ENCODE assay signal across 29 mouse cellular contexts in genomic region chr1:71063885-71064492, GRCm38 (mm10). TPM values are rescaled to one million over a fixed set of nuclear protein-coding genes. Genes with fewer than 3 reads are reported as not detected.
DNase-seq lines count a peak whose midpoint lies in the region; ATAC-seq lines count a peak whose summit lies in the region.
"Had no signal": no experiment of that assay in that cellular context is flagged by ENCODE, and none has a peak within 500 bp of the region (broad histone marks: within the 10 kb centered on the region; RNA-seq: fewer than 3 reads in every experiment).

No protein-coding gene starts in this region.

- H3K27me3 ChIP-seq in hindbrain, embryonic 13.5 days, result no peaks in the 10 kb centered on the region
- no peaks in the 10 kb centered on the region for H3K27me3 ChIP-seq in hindbrain, embryonic 10.5 days (ENCODE audit: insufficient read depth, poor library complexity, severe bottlenecking)
- no peaks in the 10 kb centered on the region for H3K27me3 ChIP-seq in neural tube, embryonic 11.5 days (ENCODE audit: control insufficient read depth, insufficient read depth, low read length)
- H3K27me3 ChIP-seq in neural tube, embryonic 15.5 days (replicated peaks), result no peaks in the 10 kb centered on the region
- H3K27me3 ChIP-seq: CH12.LX; embryonic facial prominence, embryonic 13.5 days; forebrain, embryonic 12.5 days; forebrain, embryonic 15.5 days; heart, embryonic 13.5 days; hindbrain, embryonic 12.5 days; Patski had no signal

- H3K36me3 ChIP-seq in hindbrain, embryonic 13.5 days, result no peaks in the 10 kb centered on the region
- peaks cover 45% of the 10 kb centered on the region for H3K36me3 ChIP-seq in hindbrain, embryonic 10.5 days
- no peaks in the 10 kb centered on the region for H3K36me3 ChIP-seq in neural tube, embryonic 11.5 days (ENCODE audit: control insufficient read depth, insufficient read depth, low read length)
- H3K36me3 ChIP-seq in neural tube, embryonic 15.5 days, result no peaks in the 10 kb centered on the region
- H3K36me3 ChIP-seq: forebrain, embryonic 15.5 days; hindbrain, embryonic 12.5 days had no signal

- no peaks in the 10 kb centered on the region for H3K9me3 ChIP-seq in hindbrain, embryonic 13.5 days
- no peaks in the 10 kb centered on the region for H3K9me3 ChIP-seq in hindbrain, embryonic 10.5 days
- no peaks in the 10 kb centered on the region for H3K9me3 ChIP-seq in neural tube, embryonic 11.5 days (ENCODE audit: control insufficient read depth, low read length)
- no peaks in the 10 kb centered on the region for H3K9me3 ChIP-seq in neural tube, embryonic 15.5 days (replicated peaks)
- H3K9me3 ChIP-seq: embryonic facial prominence, embryonic 10.5 days; embryonic facial prominence, embryonic 13.5 days; forebrain, embryonic 12.5 days; forebrain, embryonic 15.5 days; G1E; heart, embryonic 10.5 days; heart, embryonic 13.5 days; hindbrain, embryonic 12.5 days had no signal

- no peak overlapping the region for H3K9ac ChIP-seq in hindbrain, embryonic 13.5 days
- no peak overlapping the region for H3K9ac ChIP-seq in neural tube, embryonic 11.5 days (ENCODE audit: low read length)
- no peak overlapping the region for H3K9ac ChIP-seq in neural tube, embryonic 15.5 days (replicated peaks)
- H3K9ac ChIP-seq: embryonic facial prominence, embryonic 13.5 days; forebrain, embryonic 12.5 days; forebrain, embryonic 15.5 days; heart, embryonic 13.5 days; hindbrain, embryonic 12.5 days had no signal

- H3K4me3 ChIP-seq in hindbrain, embryonic 13.5 days, result no peak overlapping the region
- no peak overlapping the region for H3K4me3 ChIP-seq in hindbrain, embryonic 10.5 days
- H3K4me3 ChIP-seq in neural tube, embryonic 11.5 days (ENCODE audit: low read depth, low read length), result no peak overlapping the region
- no peak overlapping the region for H3K4me3 ChIP-seq in neural tube, embryonic 15.5 days (replicated peaks)
- H3K4me3 ChIP-seq: embryonic facial prominence, embryonic 10.5 days; embryonic facial prominence, embryonic 13.5 days; erythroblast, embryonic 14.5 days; forebrain, embryonic 12.5 days; forebrain, embryonic 15.5 days; heart, adult 2 months; heart, embryonic 10.5 days; heart, embryonic 13.5 days; hindbrain, embryonic 12.5 days had no signal

- H3K4me1 ChIP-seq in hindbrain, embryonic 13.5 days (replicated peaks), result no peaks in the 10 kb centered on the region
- H3K4me1 ChIP-seq in hindbrain, embryonic 10.5 days (replicated peaks), result no peaks in the 10 kb centered on the region
- no peaks in the 10 kb centered on the region for H3K4me1 ChIP-seq in neural tube, embryonic 11.5 days (ENCODE audit: control insufficient read depth, insufficient read depth, low read length)
- H3K4me1 ChIP-seq in neural tube, embryonic 15.5 days, result peaks cover 5% of the 10 kb centered on the region; the same call in 1 of the 2 replicates
- H3K4me1 ChIP-seq: embryonic facial prominence, embryonic 10.5 days; embryonic facial prominence, embryonic 13.5 days; forebrain, embryonic 12.5 days; forebrain, embryonic 15.5 days; hindbrain, embryonic 12.5 days had no signal

- no peak for DNase-seq in hindbrain, embryonic 10.5 days (ENCODE audit: low spot score)
- no peak for DNase-seq in neural tube, embryonic 11.5 days (ENCODE audit: low spot score)
- no peak for DNase-seq in neural tube, embryonic 10.5 days (ENCODE audit: extremely low spot score, low spot score)
- no peak for DNase-seq in embryo, embryonic 10.5 days (ENCODE audit: low spot score)
- DNase-seq: adrenal gland, postnatal 10 days; adrenal gland, postnatal 36 days; cerebellum, adult 18-20 months; cerebellum, adult 9-11 months; cerebellum, postnatal 25 days; embryo, embryonic 11 days; gastrocnemius, postnatal 10 days; gastrocnemius, postnatal 36 days; heart, adult 2 months; heart, postnatal 14 days; heart, postnatal 4 days had no signal

- no peak overlapping the region for H3K4me2 ChIP-seq in hindbrain, embryonic 13.5 days
- H3K4me2 ChIP-seq in neural tube, embryonic 11.5 days (ENCODE audit: low read depth), result no peak overlapping the region
- H3K4me2 ChIP-seq in neural tube, embryonic 15.5 days, result peak overlapping the region; percentile 4; the same call in 1 of the 2 replicates
- H3K4me2 ChIP-seq: embryonic facial prominence, embryonic 13.5 days; forebrain, embryonic 12.5 days; forebrain, embryonic 15.5 days; heart, embryonic 13.5 days; hindbrain, embryonic 12.5 days had no signal

- 78% methylated on average over 16 of the region's 16 CpGs for WGBS in hindbrain, embryonic 13.5 days
- WGBS in hindbrain, embryonic 10.5 days, result 91% methylated on average over 16 of the region's 16 CpGs
- WGBS in neural tube, embryonic 11.5 days, result 81% methylated on average over 16 of the region's 16 CpGs
- WGBS in neural tube, embryonic 15.5 days, result 51% methylated on average over 16 of the region's 16 CpGs

- 0 out of 2 replicates have a peak, but pooled peaks have one; percentile 46 for ATAC-seq in hindbrain, embryonic 13.5 days (ENCODE audit: low FRiP score)
- ATAC-seq in neural tube, embryonic 11.5 days (ENCODE audit: insufficient read depth, low FRiP score, low TSS enrichment), result peak; percentile 68; the same call in 1 of the 2 replicates
- ATAC-seq in neural tube, embryonic 15.5 days (ENCODE audit: low FRiP score), result no peak
- ATAC-seq: forebrain, embryonic 15.5 days; hindbrain, embryonic 16.5 days; Patski had no signal

- no peak overlapping the region for H3K27ac ChIP-seq in hindbrain, embryonic 13.5 days
- H3K27ac ChIP-seq in hindbrain, embryonic 10.5 days, result no peak overlapping the region
- no peak overlapping the region for H3K27ac ChIP-seq in neural tube, embryonic 11.5 days (ENCODE audit: low read depth, low read length)
- H3K27ac ChIP-seq in neural tube, embryonic 15.5 days (replicated peaks), result peak overlapping the region; percentile 19; the same call in 1 of the 2 replicates
- H3K27ac ChIP-seq: embryonic facial prominence, embryonic 10.5 days; embryonic facial prominence, embryonic 13.5 days; forebrain, embryonic 12.5 days; forebrain, embryonic 15.5 days; heart, adult 2 months; heart, embryonic 10.5 days; heart, embryonic 13.5 days; hindbrain, embryonic 12.5 days had no signal

RNA-seq across cellular contexts. Expression of gene Bard1, which starts 39.0 kb away (rescaled TPM):
- polyA plus RNA-seq in hindbrain, embryonic 13.5 days (2015; fragmentation: Nextera tagmentation; extraction: Ambion mirVana), result 0.88 and 1.1 TPM in 2 replicates
- polyA plus RNA-seq in hindbrain, embryonic 10.5 days (2016; fragmentation: Nextera tagmentation; extraction: Ambion mirVana), result 1.7 and 2.7 TPM in 2 replicates
- polyA plus RNA-seq in neural tube, embryonic 11.5 days (2014; fragmentation: Nextera tagmentation; extraction: Ambion mirVana), result 2.1 and 2.5 TPM in 2 replicates
- 0.51 and 1.4 TPM in 2 replicates for polyA plus RNA-seq in neural tube, embryonic 15.5 days (2015; fragmentation: Nextera tagmentation; extraction: Ambion mirVana)
